Mouse (Mus musculus) heart, adult 9 months (tissue): ENCODE results near the gene Rnf222.

Source experiments
- DNase-seq, 2 experiments: peaks; one replicate each; pipeline ENCODE4 v3.0.0; 2022; ENCODE audit warnings: low spot score in 2 of 2

The Rnf222 gene

DNA sequence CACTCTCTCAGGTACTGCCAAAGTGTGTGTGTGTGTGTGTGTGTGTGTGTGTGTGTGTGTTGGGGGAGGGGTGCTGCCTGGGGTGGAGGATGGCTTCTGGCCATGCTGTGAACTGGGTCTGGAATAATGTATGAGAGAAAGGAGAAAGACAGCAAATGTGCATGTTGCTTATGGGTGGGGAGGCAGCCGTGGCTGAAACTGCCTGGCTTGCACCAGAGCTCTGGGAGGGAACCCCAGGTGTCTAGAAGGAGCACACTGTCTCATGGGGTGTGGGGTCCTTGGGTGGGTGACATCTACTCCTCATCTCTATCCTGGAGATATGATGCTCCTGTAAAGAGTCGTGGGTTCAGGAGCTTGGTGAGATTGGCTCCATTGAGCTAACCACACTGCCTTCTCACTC lies 300 bp downstream of the Rnf222 start:
- DNase-seq = no peak

DNA sequence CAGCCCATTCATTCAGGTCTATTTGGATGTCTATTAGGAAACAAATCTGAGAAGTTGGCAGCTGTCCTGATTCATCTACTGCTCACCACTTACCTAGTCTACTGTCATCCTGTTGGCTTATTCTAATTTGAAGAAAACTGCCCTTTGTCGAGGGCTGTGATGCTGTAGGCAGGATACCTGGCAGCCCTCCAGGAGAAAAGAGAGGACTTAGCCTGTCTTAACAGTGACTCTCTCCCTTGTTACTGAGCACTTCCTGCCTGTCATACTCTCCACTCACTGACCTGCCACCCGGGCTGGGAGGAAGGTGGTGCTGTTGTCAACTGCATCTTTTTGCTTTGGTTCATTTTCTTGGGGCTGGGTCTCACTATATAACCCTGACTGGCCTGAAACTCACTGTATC lies 2.3 kb downstream of the Rnf222 start:
- no peak for DNase-seq

DNA sequence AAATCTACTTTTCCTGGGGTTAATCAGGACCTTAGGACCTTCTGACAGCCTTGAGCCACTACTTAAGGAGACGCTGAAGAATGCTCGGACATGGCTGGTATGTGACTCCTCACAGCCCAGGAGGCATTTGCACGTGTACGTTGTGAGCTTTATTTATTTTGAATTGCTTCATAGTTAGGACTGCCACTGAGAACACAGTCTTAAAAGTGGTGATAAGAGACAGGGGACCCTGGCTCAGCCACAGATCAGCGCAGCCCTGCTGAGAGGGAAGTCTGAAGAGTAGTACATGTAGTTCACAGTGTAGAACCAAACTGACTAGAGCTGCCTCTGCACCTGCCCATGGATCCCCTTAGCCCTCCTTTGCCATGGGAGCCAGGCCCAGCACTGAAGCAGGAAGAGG lies 3.5 kb downstream of the Rnf222 start:
- DNase-seq = no peak

DNA sequence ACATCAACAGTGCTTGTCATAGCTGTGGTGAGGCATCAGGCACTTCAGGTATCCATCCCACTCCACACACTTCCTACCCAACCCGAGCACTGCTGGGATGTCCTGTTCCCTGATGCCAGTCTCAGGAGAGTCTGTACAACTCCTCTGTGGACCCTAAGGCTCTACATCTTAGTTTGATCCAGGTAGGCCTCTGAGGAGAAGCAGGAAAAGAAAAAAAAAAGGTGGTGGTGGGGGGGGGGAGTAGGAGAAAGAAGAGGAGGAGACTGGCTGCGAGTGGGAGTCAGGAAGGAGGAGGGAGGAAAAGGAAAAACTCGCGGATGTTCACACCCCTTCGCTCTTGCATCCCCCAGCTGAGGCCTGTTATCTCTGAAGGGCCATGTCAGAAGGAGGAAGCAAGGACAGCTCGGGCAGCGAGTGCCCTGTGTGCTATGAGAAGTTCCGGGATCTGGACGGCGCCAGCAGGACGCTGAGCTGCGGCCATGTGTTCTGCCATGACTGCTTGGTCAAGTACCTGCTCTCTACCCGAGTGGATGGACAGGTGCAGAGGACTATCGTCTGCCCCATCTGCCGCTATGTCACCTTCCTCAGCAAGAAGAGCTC lies 4.0 kb downstream of the Rnf222 start:
- DNase-seq = no peak

DNA sequence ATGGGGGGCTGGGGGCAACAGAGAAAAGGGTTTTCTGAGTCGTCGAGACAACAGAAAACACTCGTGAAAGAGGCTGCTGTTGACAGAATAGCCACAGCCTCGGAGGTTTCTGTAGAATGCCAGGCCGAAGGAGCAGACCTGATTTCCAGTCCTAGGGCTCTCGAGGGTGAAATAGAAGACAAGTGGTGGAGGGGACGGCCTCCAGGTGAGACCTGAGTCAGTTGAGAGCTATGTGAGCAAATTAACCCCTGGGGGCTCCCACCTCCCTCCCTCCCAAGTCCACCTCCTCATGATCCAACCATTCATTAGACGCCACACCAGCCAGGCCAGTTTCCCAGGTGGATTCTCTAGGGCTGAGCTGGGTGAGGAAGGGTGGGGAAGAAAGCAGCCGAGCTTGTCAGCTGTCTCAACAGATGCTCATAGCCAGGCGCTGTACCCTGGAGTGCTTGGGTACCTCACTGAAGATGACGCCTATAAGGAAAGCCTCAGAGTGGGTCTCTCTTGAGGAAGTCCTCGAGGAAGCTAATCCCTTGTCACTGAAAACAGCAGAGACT lies 5.6 kb downstream of the Rnf222 start:
- no peak for DNase-seq

DNA sequence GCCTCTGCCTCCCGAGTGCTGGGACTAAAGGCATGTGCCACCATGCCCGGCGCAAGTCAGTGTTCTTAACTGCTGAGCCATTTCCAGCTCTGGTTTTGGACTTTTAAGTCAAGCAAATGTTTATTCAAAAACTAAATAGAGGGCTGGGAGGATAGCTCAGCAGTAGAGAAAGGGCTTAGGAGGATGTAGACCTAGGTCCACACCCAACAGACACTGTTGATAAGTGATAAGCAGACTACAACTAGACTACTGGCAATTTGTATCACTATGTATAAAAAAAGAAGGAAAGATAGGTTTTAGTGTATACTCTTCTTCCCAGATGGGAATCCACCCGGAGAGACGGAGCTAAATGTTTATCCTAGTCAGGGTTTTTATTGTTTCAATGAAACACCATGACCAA lies 7.9 kb downstream of the Rnf222 start:
- DNase-seq = no peak

DNA sequence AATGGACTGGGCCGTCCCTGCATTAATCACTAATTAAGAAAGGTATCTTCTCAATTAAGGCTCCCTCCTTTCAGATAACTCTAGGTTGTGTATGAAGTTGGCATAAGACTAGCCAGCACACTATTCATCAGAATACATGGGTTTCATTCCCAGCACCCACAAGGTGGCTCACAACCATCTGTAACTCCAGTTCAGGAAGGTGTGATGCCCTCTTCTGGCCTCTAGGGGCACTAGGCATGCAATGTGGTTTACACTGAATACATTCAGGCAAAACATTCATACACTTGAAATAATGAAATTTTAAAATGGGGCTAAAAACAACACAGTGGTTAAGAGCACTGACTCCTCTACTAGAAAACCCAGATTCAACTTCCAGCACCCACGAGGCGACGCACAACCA lies 8.8 kb downstream of the Rnf222 start:
- no peak for DNase-seq

DNA sequence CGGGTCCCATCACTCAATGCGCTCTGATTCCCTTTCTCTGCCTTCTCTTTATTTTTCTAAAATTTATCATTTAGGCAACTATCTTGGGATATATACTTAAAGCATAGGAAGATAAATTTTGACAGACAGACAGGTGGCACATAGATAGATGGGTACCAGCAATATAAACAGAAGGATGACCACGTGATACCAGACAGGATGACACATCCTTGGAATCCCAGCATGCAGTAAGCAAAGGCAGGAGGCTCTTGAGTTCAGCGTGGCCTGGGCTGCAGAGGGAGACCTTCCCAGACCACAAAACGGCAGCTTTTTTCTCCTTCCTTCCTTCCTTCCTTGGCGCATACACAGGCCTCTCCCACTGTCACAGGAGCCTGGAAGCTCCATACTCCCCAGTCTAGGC lies 9.5 kb downstream of the Rnf222 start:
- no peak for DNase-seq

DNA sequence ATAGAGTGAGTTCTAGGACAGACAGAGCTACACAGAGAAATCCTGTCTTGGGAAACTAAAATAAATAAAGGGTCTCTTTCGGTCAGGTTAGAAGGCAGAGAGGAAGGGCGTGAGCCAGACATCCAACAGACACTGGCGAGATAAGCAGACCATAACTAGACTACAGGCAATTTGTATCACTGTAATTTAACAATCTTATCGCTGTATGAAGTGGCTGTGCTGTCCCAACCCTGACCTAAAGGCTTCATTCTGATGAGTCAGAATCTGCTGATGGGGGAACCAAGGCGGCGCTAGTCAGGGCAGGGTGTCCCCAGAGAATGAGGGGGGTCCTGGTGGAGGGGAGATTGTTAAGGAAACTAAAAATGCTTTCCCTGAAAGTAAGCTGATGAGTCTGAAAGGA lies 10.4 kb downstream of the Rnf222 start:
- no peak for DNase-seq

DNA sequence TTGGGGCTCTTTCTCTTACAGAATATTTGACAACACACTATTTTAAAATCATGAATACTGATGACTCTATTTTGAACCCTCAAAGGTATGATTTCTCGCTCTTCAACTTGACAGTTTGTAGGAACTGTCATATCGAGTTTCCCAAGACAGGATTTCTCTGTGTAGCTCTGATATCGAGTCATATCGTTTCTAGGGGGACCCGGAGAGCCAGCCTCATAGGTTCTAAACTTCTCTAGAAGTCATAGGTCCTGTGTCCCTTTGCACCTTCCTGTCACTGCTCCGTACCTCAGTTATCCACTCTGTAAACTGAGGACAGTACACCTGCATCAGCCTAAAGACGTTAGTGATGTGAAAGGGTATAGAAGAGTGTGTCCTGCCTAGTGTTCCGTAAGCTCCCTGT lies 11.5 kb downstream of the Rnf222 start:
- DNase-seq = no peak

DNA sequence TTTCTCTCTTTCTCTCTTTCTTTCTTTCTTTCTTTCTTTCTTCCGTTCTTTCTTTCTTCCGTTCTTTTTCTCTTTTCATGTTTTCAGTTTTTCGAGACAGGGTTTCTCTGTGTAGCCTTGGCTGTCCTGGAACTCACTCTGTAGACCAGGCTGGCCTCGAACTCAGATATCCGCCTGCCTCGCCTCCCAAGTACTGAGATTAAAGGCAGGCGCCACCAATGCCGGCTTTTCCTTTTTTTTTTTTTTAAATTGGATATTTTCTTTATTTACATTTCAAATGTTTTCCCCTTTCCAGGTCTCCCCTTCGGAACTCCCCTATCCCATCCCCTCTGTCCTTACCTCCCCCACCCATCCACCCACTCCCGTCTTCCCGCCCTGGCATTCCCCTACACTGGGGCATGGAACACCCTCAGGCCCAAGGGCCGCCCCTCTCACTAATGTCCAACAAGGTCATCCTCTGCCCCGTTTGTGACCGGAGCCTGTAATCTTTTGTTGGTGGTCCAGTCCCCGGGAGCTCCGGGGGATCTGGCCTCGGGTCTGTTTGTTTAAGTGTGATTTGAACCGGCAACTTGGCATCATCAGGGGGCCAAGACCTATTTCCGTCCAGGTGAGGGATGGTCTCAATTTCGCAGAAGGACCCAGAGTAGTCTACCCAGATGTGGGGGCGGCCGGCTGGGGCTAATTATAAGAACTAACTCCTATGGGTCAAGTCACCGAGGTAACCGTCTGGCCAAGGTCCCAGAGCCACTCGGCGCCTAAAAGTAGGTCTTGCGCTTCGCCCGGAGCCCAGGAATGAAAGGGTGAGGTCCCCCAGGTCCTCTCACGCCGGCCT lies 12.4 kb downstream of the Rnf222 start:
- DNase-seq = no peak

DNA sequence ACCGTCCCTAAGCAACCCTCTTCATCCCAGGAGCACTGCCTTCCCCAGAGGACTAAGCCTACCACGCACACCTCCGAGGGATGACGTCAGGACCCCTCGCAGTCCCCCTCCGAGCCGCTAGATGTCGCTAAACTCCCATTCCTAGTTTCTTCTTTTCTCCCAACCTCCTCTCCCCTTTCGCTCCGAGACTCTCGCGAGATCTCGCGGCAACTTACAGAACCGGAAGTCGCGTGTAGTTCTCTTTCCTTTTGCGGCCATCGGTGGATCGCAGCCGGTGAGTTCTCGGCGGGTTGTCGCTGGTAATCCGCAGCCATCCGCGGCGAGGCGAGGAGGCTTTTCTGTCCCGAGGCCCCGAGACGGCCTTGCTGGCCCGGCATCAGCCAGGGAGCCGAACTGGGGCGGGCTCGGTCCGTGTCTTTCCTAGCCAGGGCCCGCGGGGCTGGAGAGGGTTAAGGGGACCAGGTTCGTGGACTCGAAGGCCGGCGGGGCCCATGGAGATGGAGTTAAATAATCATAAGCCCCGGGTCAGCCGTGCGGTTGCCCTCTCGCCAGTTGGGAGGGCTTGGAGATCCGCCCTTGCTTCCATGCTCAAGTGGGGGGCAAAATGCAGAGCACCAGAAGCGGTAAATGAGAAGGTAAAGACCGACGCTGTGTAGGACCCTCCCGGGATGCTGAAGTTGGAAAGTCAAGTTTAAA lies 13.1 kb downstream of the Rnf222 start, which contains the start of gene Rpl26:
TSS of gene Rpl26 (plus strand) at position 233 of the 696 bp plus-strand sequence.
- peak; percentile 94 to 98 for DNase-seq

DNA sequence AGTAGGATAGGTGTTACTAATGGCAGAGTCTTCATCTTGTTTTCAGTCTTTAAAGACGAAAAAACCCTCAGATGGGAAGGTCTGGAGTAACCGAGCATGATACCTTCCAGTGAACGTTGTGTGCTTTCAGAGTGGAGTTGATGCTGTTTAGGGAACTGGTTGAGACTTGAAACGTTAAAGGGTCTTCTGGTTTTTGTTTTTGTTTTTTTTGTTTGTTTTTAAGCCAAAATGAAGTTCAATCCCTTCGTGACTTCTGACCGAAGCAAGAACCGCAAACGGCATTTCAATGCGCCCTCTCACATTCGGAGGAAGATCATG lies 13.7 kb downstream of the Rnf222 start:
- no peak for DNase-seq

DNA sequence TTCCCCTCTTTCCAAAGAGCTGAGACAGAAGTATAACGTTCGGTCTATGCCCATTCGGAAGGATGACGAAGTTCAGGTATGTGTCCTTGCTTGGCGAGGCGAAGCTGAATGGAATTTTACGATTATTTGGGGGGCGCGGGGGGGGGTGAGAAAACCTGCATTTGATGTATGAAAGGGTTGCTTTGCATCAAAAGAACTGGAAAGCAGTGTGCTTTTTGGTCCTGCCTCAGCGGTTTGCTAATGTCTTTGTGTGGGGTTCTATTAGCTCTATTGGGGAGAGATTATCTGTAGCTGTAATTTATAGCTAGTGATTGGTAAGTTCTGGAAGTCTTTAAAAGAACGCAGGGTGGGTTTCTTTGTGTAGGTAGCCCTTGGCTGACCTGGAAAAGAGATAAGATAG lies 14.0 kb downstream of the Rnf222 start:
- no peak for DNase-seq

DNA sequence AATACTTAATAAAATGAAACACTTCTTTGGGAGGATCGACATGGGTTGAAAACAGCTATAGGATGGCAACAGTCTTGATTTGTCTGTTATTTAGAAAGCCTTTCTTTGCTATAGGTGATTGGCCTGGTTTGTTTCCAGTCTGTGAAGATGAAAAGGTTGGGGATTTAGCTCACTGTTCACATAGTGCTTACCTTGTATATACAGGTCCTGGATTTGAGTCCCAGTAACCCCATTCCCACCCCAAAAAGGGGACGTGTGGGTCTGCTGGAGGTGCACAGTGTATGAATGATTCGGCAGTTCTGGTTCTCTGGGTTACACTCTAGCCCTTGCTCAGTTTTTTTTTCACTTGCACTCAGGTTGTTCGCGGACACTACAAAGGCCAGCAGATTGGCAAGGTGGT lies 14.5 kb downstream of the Rnf222 start:
- DNase-seq = no peak

DNA sequence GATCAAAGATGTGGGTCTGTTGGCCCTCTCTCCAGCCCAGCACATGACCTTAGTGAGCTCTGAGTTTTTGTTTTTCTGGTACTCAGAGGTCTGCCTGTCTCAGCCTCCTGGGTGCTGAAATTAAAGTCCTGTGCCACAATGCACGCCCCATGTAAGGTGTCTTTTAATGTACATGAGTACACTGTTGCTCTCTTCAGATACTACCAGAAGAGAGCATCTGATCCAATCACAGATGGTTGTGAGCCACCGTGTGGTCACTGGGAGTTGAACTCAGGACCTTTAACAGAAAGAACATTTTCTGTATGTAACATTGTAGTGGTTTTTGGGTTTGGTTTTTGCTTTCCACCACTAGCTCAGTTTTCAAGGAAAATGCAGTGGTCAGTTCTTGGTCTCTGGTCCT lies 15.4 kb downstream of the Rnf222 start:
- DNase-seq = no peak

DNA sequence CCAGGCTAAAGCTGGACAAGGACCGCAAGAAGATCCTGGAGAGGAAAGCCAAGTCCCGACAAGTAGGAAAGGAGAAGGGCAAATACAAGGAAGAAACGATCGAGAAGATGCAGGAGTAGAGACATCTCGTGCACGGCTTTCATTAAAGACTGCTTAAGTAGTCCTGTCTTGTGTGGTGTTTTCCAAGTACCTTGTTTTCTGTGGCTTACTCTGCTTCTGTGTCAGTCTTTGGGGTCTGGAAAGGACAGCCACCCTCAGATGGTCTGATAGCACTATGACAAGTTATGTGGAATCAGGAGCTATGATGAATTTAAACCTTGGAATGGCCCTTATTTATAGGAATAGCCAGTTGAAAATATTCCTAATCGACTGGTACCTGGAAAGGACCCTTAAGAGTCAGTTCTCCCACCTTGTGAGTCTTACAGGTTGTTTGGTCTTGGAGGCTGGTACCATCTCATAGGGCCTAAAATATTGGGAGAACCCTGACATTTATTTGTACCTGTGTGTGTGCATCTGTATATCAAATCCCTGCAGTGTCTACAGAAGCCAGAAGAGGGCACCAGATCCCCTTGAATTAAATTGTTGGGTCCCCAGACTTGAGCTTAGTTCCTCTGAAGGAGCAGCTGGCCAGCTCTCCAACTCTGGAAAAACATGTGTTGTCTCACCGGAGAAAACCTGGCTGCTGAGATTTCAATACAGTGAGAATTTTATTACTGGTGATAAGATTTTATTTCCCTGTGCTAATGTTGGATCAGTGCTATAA lies 16.2 kb downstream of the Rnf222 start:
- peak; percentile 61 to 79 for DNase-seq

DNA sequence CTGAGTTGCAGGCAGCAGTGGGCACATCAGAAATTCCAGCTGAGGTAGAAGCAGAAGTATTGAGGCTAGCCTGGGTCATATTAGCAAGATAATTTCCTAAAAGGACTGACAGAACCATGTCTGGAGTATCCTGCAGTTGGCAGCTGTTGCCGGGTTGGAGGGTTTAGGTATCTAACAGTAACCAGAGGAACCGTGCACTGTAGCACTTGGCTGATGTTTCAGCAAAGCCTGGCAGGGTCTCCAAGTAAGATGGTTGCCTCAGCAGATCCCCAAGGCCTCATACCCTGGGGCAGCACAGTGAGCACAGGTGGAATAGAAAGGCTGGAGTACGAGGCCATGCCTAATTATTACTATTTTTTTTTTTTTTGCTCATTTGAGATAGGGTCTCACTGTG lies 16.8 kb downstream of the Rnf222 start:
- no peak for DNase-seq

DNA sequence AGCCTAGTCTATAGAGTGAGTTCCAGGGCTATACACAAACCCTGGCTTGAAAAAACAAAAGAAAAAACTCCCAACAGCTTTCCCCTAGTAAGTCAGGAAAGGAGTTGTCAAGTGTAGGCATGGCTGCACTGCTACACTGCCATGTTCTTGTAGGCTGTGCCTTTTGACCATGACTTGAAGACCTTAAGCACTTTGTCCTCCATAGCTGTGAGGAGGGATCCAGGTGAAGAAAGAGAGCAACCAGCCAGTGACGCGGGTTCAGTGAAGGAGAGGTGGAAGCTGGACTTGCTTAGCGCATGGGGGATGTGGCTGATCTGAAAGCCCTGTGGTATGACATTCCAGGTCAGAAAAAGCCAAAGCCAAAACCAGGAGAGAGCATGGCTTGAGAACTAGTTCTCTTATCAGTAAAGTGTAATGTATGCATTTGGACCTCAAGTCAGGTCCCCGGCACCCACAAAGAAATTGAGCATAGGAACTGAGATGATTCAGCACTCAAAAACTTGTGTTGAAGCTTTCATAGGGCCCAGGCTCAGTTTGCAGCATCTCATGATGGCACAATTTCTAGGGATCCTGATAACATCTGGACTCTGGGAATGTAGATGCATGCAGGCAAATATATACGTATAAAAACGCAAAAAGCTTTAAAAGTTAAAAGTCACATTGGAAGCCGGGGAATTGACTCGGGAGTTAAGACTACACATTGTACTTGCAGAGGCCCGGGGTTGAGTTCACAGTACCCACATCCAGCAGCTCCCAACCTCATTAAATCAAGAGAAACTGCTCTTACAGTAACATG lies 17.5 kb downstream of the Rnf222 start:
- no peak for DNase-seq

DNA sequence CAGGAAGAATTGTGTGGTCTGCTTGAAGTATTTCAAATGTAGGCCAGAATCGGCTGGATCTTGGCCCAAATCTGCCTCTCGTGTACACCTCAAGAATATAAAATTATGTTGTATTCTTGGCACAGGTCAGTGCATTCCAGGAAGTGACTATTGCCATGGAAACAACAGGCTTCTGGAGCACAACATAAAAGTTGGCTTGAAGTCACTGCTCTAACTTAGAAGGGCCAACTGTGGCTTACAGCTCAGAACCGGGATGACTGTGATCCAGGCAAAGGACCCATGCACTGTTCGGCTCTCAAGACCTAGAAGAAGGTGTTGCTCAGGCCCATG lies 18.1 kb downstream of the Rnf222 start:
- no peak for DNase-seq

DNA sequence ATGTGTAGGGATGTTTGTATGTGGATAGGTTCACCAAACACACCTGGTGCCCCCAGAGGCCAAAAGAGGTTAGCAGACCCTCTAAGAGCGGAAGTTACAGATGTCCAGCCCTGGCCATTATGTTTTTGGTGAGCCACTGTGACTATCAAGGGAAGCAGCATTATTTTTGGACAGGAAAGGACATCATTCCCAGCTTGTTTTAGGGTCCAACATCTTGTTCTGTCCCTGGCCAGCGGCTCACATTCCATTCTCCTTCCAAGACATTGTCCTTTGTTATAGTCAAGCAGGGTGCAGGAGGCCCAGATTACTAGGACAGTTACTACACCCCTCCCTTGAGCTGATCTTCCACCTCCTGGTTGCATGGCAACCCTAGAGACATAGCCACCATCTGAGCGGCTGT lies 18.9 kb downstream of the Rnf222 start:
- peak in 1 of 2 experiments; percentile 46 for DNase-seq
